Mouse (Mus musculus) intestine, embryonic 14.5 days (tissue): Measurements from ENCODE around the gene Prb1. TPM values are rescaled to one million over a fixed set of nuclear protein-coding genes. Genes with fewer than 3 reads are reported as not detected.
"Not testable (repeated sequence)": the region's sequence is repeated elsewhere in the genome, so short reads cannot be mapped to it uniquely, and the experiment has no call there.

Experiments
- ATAC-seq: fragments of 200-750 bp; cut with Nextera tagmentation; replicated peaks from 2 replicates; pipeline ENCODE4 v1.8.0; 2017; ENCODE audit warnings: low read depth, moderate number of reproducible peaks, moderate TSS enrichment, moderate library complexity; ENCODE audit not compliant: low FRiP score, low TSS enrichment
- DNase-seq: peaks from one replicate; pipeline ENCODE4 v3.0.0-alpha.2; 2018; ENCODE audit warnings: low spot score
- H3K27ac ChIP-seq: fragments of 300-500 bp; sonication (generic); 2 replicates; pipeline ENCODE4 v1.5.1; 2014; ENCODE audit warnings: low read depth, mild to moderate bottlenecking, control low read depth
- H3K27me3 ChIP-seq: fragments of 300-500 bp; sonication (generic); replicated peaks from 2 replicates; pipeline ENCODE4 v1.6.1; 2014; ENCODE audit warnings: low read length, control low read depth; ENCODE audit not compliant: control insufficient read depth, insufficient read depth
- H3K36me3 ChIP-seq: fragments of 300-500 bp; sonication (generic); 2 replicates; pipeline ENCODE4 v1.6.1; 2014; ENCODE audit warnings: low read length, control low read depth; ENCODE audit not compliant: control insufficient read depth, insufficient read depth
- H3K4me1 ChIP-seq: fragments of 300-500 bp; sonication (generic); replicated peaks from 2 replicates; pipeline ENCODE4 v1.6.1; 2014; ENCODE audit warnings: low read length, control low read depth, mixed read lengths; ENCODE audit not compliant: control insufficient read depth, insufficient read depth
- H3K4me2 ChIP-seq: fragments of 300-500 bp; sonication (generic); 2 replicates; pipeline ENCODE4 v1.6.1; 2014; ENCODE audit warnings: low read length
- H3K4me3 ChIP-seq: fragments of 300-500 bp; sonication (generic); 2 replicates; pipeline ENCODE4 v1.5.1; 2014; ENCODE audit warnings: low read depth, low read length, control low read depth, mixed read lengths
- H3K9ac ChIP-seq: fragments of 300-500 bp; sonication (generic); 2 replicates; pipeline ENCODE4 v1.6.1; 2014; ENCODE audit warnings: mild to moderate bottlenecking, low read length
- H3K9me3 ChIP-seq: fragments of 300-500 bp; sonication (generic); 2 replicates; pipeline ENCODE4 v1.6.1; 2016; ENCODE audit warnings: low read length, control low read depth; ENCODE audit not compliant: control insufficient read depth
- polyA plus RNA-seq: library from polyadenylated mRNA; unstranded; fragments of >200 nt; fragmentation: Nextera tagmentation; extraction: Ambion mirVana; gene quantifications from 2 replicates; pipeline ENCODE4 v1.2.1, GENCODE M21; 2014

The Prb1 gene
- polyA plus RNA-seq = not detected in 2 replicates

DNA sequence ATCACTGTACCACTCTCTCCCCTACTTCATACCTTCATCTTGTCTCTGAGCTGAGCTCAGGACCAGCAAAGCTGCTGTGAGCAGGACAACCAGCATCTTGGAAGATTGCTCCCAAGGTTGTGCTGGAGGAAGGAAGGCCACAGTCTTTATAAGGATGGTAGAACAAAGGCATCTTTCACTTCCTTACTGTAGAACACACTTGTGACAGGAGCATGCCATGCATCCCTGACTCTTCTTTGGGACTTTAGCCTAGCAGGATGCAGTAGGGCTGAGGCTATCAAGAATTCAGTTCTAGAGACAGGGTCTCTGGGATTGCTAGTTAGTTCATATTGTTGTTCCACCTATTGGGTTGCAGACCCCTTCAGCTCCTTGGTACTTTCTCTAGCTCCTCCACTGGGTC is at the start of gene Prb1:
Gene Prb1, minus strand, starts transcription at position 101 of the 400 bp plus-strand sequence.
- not testable (repeated sequence) for H3K27me3 ChIP-seq, H3K4me1 ChIP-seq, H3K9me3 ChIP-seq, ATAC-seq, H3K4me2 ChIP-seq, H3K36me3 ChIP-seq, H3K4me3 ChIP-seq, H3K9ac ChIP-seq, H3K27ac ChIP-seq, DNase-seq

Other genes starting within 250 kb of the Prb1 start
- gene Prpmp5, start 104.2 kb upstream of the Prb1 start, polyA plus RNA-seq = not detected in 2 replicates
- gene Gm8882, start 153.6 kb upstream of the Prb1 start, polyA plus RNA-seq = not detected in 2 replicates